Comparison of ENCODE assay signal across 26 mouse cellular contexts in the genomic region with DNA sequence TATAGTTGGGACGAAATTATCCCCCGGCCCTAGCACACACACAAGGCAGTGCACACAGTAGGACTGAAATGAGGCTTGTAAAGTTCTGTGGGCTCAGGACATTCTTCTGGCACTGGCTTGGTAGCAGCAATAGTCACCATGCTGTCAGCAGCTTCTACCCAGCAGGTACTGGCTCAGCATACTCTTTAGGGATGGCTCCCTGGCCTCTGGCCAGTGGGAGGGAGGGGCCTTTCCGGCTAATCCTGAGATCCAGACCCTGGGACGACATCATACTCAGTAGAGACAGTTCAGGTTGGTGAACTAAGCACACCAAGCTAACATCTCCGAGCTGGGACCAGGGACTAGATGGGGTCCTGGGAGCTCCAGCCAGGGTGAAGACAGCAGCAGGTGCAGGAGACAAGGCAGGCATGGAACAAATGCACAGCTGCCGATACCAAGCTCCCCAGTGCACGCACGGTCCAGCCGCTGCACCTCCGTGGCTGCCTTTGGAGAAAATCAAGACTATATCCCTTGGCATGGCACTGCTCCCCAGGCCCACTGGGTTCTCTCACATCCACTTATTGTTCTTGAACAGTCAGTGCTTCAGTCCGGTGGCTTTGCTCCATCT. TPM values are rescaled to one million over a fixed set of nuclear protein-coding genes. Genes with fewer than 3 reads are reported as not detected.
A peak's percentile ranks its signal among the peaks of the same experiment; 100 is the strongest.
DNase-seq lines count a peak whose midpoint lies in the region; ATAC-seq and TF ChIP-seq lines count a peak whose summit lies in the region.
"Had no signal": no experiment of that assay in that cellular context is flagged by ENCODE, and none has a peak within 500 bp of the region (broad histone marks: within the 10 kb centered on the region; RNA-seq: fewer than 3 reads in every experiment).

No protein-coding gene starts in this region.

- H3K27me3 ChIP-seq in hindbrain, embryonic 10.5 days (ENCODE audit: insufficient read depth, poor library complexity, severe bottlenecking): no peaks in the 10 kb centered on the region
- H3K27me3 ChIP-seq in hindbrain, embryonic 14.5 days (ENCODE audit: control insufficient read depth, insufficient read depth, low read length): no peaks in the 10 kb centered on the region
- no peaks in the 10 kb centered on the region for H3K27me3 ChIP-seq in limb, embryonic 14.5 days (ENCODE audit: control insufficient read depth, insufficient read depth, low read length)
- 0 out of 2 replicates have a peak, but pooled peaks cover 5% of the 10 kb centered on the region for H3K27me3 ChIP-seq in limb, embryonic 10.5 days (ENCODE audit: low read depth, poor library complexity, severe bottlenecking)
- H3K27me3 ChIP-seq: forebrain, embryonic 13.5 days; limb, embryonic 12.5 days; lung, embryonic 15.5 days; midbrain, embryonic 15.5 days had no signal

- no peak for ATAC-seq in hindbrain, embryonic 14.5 days (ENCODE audit: low FRiP score)
- no peak for ATAC-seq in limb, embryonic 14.5 days (ENCODE audit: low FRiP score, low read depth)
- ATAC-seq: activated CD4-positive, CD25-positive, alpha-beta regulatory T cell, adult 4 months; hindbrain, embryonic 16.5 days; intestine, embryonic 16.5 days; midbrain, embryonic 15.5 days had no signal

- TF ChIP-seq CTCF in bone marrow, adult 2 months (IDR thresholded peaks at IDR 0.05; ENCODE audit: control insufficient read depth, insufficient read depth, low read length): no peak

- peaks cover 66% of the 10 kb centered on the region for H3K4me1 ChIP-seq in hindbrain, embryonic 10.5 days (replicated peaks)
- peaks cover 8% of the 10 kb centered on the region; the same call in 1 of the 2 replicates for H3K4me1 ChIP-seq in hindbrain, embryonic 14.5 days (replicated peaks; ENCODE audit: control insufficient read depth, insufficient read depth, low read length)
- no peaks in the 10 kb centered on the region; the same call in 1 of the 2 replicates for H3K4me1 ChIP-seq in limb, embryonic 14.5 days (ENCODE audit: control insufficient read depth, insufficient read depth, low read length)
- peaks cover 31% of the 10 kb centered on the region for H3K4me1 ChIP-seq in limb, embryonic 10.5 days
- H3K4me1 ChIP-seq in bone marrow, adult 2 months (ENCODE audit: control insufficient read depth, insufficient read depth, low read length): peaks cover 22% of the 10 kb centered on the region

- H3K9me3 ChIP-seq in hindbrain, embryonic 10.5 days: no peaks in the 10 kb centered on the region
- no peaks in the 10 kb centered on the region for H3K9me3 ChIP-seq in hindbrain, embryonic 14.5 days (ENCODE audit: control insufficient read depth, low read length)
- H3K9me3 ChIP-seq in limb, embryonic 14.5 days (ENCODE audit: control insufficient read depth, low read length): no peaks in the 10 kb centered on the region
- no peaks in the 10 kb centered on the region for H3K9me3 ChIP-seq in limb, embryonic 10.5 days (replicated peaks)
- H3K9me3 ChIP-seq: embryonic facial prominence, embryonic 13.5 days; forebrain, embryonic 13.5 days; heart, embryonic 15.5 days; limb, embryonic 12.5 days; lung, embryonic 15.5 days; midbrain, embryonic 15.5 days had no signal

- no peak for TF ChIP-seq POLR2A in limb, embryonic 14.5 days (IDR thresholded peaks at IDR 0.05; ENCODE audit: borderline replicate concordance, extremely low read depth, insufficient read depth, insufficient read length)
- TF ChIP-seq POLR2A in bone marrow, adult 2 months (IDR thresholded peaks at IDR 0.05; ENCODE audit: borderline replicate concordance, control insufficient read depth, low read depth, low read length): no peak

- peak overlapping the region; percentile 50; the same call in 1 of the 2 replicates for H3K27ac ChIP-seq in hindbrain, embryonic 10.5 days
- H3K27ac ChIP-seq in hindbrain, embryonic 14.5 days: no peak overlapping the region
- no peak overlapping the region for H3K27ac ChIP-seq in limb, embryonic 14.5 days (replicated peaks; ENCODE audit: low read depth, low read length)
- no peak overlapping the region for H3K27ac ChIP-seq in limb, embryonic 10.5 days
- H3K27ac ChIP-seq in bone marrow, adult 2 months (ENCODE audit: control insufficient read depth, insufficient read depth, low read depth, low read length, poor library complexity): peak overlapping the region; percentile 15
- H3K27ac ChIP-seq: embryonic facial prominence, embryonic 13.5 days; limb, embryonic 12.5 days; liver, embryonic 14.5 days; lung, embryonic 15.5 days; midbrain, embryonic 15.5 days had no signal

- no peak overlapping the region for H3K9ac ChIP-seq in hindbrain, embryonic 14.5 days
- H3K9ac ChIP-seq in limb, embryonic 14.5 days (ENCODE audit: low read depth, low read length, severe bottlenecking): no peak overlapping the region
- H3K9ac ChIP-seq: embryonic facial prominence, embryonic 13.5 days; forebrain, embryonic 13.5 days; heart, embryonic 15.5 days; limb, embryonic 12.5 days; liver, embryonic 14.5 days; lung, embryonic 15.5 days; midbrain, embryonic 15.5 days had no signal

- H3K4me3 ChIP-seq in hindbrain, embryonic 10.5 days: no peak overlapping the region
- H3K4me3 ChIP-seq in hindbrain, embryonic 14.5 days (replicated peaks; ENCODE audit: low read length): no peak overlapping the region
- H3K4me3 ChIP-seq in limb, embryonic 14.5 days (replicated peaks; ENCODE audit: low read length): no peak overlapping the region
- H3K4me3 ChIP-seq in limb, embryonic 10.5 days: no peak overlapping the region
- no peak overlapping the region for H3K4me3 ChIP-seq in bone marrow, adult 2 months (replicated peaks; ENCODE audit: control insufficient read depth, low read depth, low read length)
- H3K4me3 ChIP-seq: embryonic facial prominence, embryonic 13.5 days; forebrain, embryonic 13.5 days; heart, embryonic 15.5 days; limb, embryonic 12.5 days; lung, embryonic 15.5 days; midbrain, embryonic 15.5 days had no signal

- H3K36me3 ChIP-seq in hindbrain, embryonic 10.5 days: no peaks in the 10 kb centered on the region
- H3K36me3 ChIP-seq in hindbrain, embryonic 14.5 days (replicated peaks; ENCODE audit: control insufficient read depth, insufficient read depth): no peaks in the 10 kb centered on the region
- no peaks in the 10 kb centered on the region for H3K36me3 ChIP-seq in limb, embryonic 14.5 days (ENCODE audit: control insufficient read depth, insufficient read depth, low read length)
- H3K36me3 ChIP-seq in limb, embryonic 10.5 days: no peaks in the 10 kb centered on the region
- H3K36me3 ChIP-seq: embryonic facial prominence, embryonic 13.5 days; heart, embryonic 15.5 days; limb, embryonic 12.5 days; lung, embryonic 15.5 days; midbrain, embryonic 15.5 days had no signal

- no peak for DNase-seq in hindbrain, embryonic 10.5 days (ENCODE audit: low spot score)
- DNase-seq in hindbrain, embryonic 14.5 days (ENCODE audit: low spot score): no peak
- peak; percentile 15 for DNase-seq in limb, embryonic 14.5 days (ENCODE audit: low spot score)
- DNase-seq in limb, embryonic 10.5 days (ENCODE audit: low spot score): no peak
- DNase-seq in MN1 (ENCODE audit: low spot score): peak; percentile 39
- no peak for DNase-seq in adipocyte (ENCODE audit: low spot score)
- DNase-seq: adrenal gland, postnatal 10 days; gastrocnemius, postnatal 36 days; heart, postnatal 36 days; kidney, postnatal 36 days; lung, postnatal 4 days; right cerebral cortex, postnatal 25 days; spleen, adult 18-20 months had no signal

- 80% methylated on average over 11 of the region's 11 CpGs for WGBS in hindbrain, embryonic 10.5 days
- WGBS in hindbrain, embryonic 14.5 days: 66% methylated on average over 11 of the region's 11 CpGs
- 83% methylated on average over 11 of the region's 11 CpGs for WGBS in limb, embryonic 14.5 days
- WGBS in limb, embryonic 10.5 days: 86% methylated on average over 11 of the region's 11 CpGs
- 79% methylated on average over 11 of the region's 11 CpGs for WGBS in bone marrow, adult 2 months

- H3K4me2 ChIP-seq in hindbrain, embryonic 14.5 days (replicated peaks): no peak overlapping the region
- H3K4me2 ChIP-seq in limb, embryonic 14.5 days (replicated peaks; ENCODE audit: low read depth, low read length, severe bottlenecking): no peak overlapping the region
- H3K4me2 ChIP-seq: embryonic facial prominence, embryonic 13.5 days; forebrain, embryonic 13.5 days; heart, embryonic 15.5 days; limb, embryonic 12.5 days; lung, embryonic 15.5 days; midbrain, embryonic 15.5 days had no signal

RNA-seq across cellular contexts. Expression of gene Pde2a, which starts 42.3 kb away (rescaled TPM):
- 18.3 and 30.3 TPM in 2 replicates for polyA plus RNA-seq in hindbrain, embryonic 10.5 days (2016; fragmentation: Nextera tagmentation; extraction: Ambion mirVana)
- 25.9 and 26.6 TPM in 2 replicates for polyA plus RNA-seq in hindbrain, embryonic 14.5 days (2014; fragmentation: Nextera tagmentation; extraction: Ambion mirVana)
- 11.8 and 12.7 TPM in 2 replicates for polyA plus RNA-seq in limb, embryonic 14.5 days (2012; rRNA removed)
- polyA plus RNA-seq in limb, embryonic 14.5 days (2014; fragmentation: Nextera tagmentation; extraction: Ambion mirVana): 4.9 and 10.5 TPM in 2 replicates
- polyA plus RNA-seq in limb, embryonic 10.5 days (2016; fragmentation: Nextera tagmentation; extraction: Ambion mirVana): 9.2 and 9.3 TPM in 2 replicates
- 33.2 and 37.8 TPM in 2 replicates for polyA plus RNA-seq in bone marrow, adult 2 months (2011; ENCODE audit: insufficient read depth, insufficient read length, low replicate concordance, missing spikeins)

RNA-seq across cellular contexts. Expression of gene Gm45837, which starts 53.1 kb away (rescaled TPM):
- 0.82 and 1.3 TPM in 2 replicates for polyA plus RNA-seq in hindbrain, embryonic 10.5 days (2016; fragmentation: Nextera tagmentation; extraction: Ambion mirVana)
- 1.3 TPM in 1 of 2 replicates, not detected in the other for polyA plus RNA-seq in hindbrain, embryonic 14.5 days (2014; fragmentation: Nextera tagmentation; extraction: Ambion mirVana)
- polyA plus RNA-seq in limb, embryonic 14.5 days (2012; rRNA removed): 0.41 and 0.93 TPM in 2 replicates
- 7.5 and 8.8 TPM in 2 replicates for polyA plus RNA-seq in limb, embryonic 14.5 days (2014; fragmentation: Nextera tagmentation; extraction: Ambion mirVana)
- polyA plus RNA-seq in limb, embryonic 10.5 days (2016; fragmentation: Nextera tagmentation; extraction: Ambion mirVana): 0.06 TPM in 1 of 2 replicates, not detected in the other
- polyA plus RNA-seq in bone marrow, adult 2 months (2011; ENCODE audit: insufficient read depth, insufficient read length, low replicate concordance, missing spikeins): 5.7 and 43.8 TPM in 2 replicates
- polyA plus RNA-seq: C2C12; forebrain, embryonic 13.5 days; heart, embryonic 15.5 days; intestine, embryonic 16.5 days; limb, embryonic 12.5 days; liver, embryonic 14.5 days; midbrain, embryonic 15.5 days; urinary bladder, adult 2 months had no signal

Comparison
In these comparisons a context has a peak if more than half of its experiments do, and no peak if none do; other contexts are left out.
1. DNase-seq: peak in limb, embryonic 14.5 days (single experiment) and MN1 (single experiment); none in hindbrain, embryonic 10.5 days (single experiment), hindbrain, embryonic 14.5 days (single experiment), limb, embryonic 10.5 days (single experiment) and adipocyte (single experiment).
2. H3K27ac ChIP-seq: peak in hindbrain, embryonic 10.5 days (single experiment) and bone marrow, adult 2 months (single experiment); none in hindbrain, embryonic 14.5 days (single experiment), limb, embryonic 14.5 days (single experiment) and limb, embryonic 10.5 days (single experiment).